Mouse (Mus musculus) kidney, adult 18-20 months (tissue): Measurements from ENCODE around the gene Rasgrp2.

Experiments used
- DNase-seq: peaks from one replicate; pipeline ENCODE4 v3.0.0; 2021

Rasgrp2 gene

DNA sequence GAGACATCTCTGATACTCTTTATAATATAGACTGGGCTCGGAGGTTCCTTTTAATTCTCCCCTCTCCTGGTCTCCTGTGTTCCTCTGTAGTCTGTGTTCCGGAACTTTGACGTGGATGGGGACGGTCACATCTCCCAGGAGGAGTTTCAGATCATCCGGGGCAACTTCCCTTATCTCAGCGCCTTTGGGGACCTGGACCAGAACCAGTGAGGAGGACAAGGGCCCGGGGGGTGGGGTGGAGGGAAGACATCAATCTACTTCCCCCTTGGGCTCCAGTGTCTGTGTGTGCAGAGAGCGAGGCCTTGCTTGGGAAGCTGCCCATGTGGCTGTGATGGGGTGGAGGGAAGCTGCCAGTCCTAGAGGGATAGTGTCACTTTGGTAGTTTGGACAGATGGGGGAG lies 9.6 kb downstream of the Rasgrp2 start:
- DNase-seq: no peak

DNA sequence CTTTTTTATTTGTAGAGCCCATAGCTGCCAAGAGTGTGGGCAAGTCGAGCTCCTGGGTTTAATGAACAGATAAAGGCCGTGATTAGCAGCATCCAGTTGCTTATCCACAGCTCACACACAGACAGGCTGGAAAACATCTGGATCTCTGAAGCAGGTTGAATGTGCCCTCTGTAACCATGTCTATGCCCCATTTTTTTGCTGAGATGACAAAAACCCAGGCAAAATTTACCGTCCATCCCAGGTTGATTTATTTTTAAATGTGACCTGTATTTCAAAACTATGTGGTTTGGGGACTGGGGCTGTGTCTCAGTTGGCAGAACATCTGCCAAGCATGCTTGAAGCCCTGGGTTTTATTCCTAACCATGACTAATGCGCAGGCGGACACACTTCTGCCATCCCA lies 10.0 kb downstream of the Rasgrp2 start:
- DNase-seq: no peak

DNA sequence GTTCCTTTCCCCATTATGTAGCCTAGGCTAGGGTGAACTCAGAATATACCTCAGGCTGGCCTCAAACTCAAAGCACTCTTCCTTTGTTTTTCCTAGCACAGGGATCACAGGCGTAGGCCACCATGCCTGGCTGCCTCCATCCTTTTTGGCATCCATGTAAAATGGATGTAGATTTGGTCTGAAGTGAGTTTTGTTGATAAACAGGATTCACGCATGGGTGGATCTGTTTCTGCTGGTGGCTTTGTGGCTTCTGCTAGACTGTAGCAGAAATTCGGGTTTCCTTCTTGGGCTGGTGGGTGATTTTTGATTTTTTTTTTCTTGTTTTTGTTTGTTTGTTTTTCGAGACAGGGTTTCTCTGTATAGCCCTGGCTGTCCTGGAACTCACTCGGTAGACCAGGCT lies 10.8 kb downstream of the Rasgrp2 start:
- no peak for DNase-seq

DNA sequence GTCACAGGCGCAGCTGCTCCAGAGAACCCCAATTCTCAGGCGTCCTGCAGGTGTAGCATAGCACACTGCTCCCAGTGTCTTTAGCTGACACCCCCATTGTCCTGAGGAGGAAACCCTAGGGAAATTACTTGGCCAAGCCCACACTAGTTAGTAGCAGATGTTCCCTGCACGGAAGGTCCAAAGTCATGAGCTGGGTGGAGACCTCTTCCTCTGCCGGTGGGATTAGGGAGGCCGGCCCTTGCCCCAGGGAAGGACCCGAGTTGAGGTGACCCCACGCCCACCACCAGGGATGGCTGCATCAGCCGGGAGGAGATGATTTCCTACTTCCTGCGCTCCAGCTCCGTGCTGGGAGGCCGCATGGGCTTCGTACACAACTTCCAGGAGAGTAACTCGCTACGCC lies 13.7 kb downstream of the Rasgrp2 start:
- no peak for DNase-seq

DNA sequence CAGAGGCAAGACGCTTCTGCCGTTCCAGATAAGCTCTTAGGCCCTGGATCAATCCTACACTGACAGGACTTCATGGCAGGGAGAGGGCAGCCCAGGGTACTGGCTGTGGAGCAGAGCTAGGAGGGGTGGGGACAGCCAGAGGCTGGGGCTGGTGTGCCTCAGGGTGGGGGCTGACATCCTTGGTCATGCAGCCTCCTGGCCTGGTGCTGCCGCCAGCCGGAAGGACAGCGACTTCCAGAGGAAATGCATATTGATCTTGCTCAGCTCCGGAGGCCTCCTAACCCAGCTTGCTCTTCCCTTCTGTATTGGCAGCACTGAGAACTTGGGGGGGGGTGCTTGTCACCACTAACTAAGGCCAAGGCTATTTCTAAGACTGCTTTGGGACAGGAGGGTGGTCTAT lies 16.3 kb downstream of the Rasgrp2 start:
- peak; percentile 21 for DNase-seq

DNA sequence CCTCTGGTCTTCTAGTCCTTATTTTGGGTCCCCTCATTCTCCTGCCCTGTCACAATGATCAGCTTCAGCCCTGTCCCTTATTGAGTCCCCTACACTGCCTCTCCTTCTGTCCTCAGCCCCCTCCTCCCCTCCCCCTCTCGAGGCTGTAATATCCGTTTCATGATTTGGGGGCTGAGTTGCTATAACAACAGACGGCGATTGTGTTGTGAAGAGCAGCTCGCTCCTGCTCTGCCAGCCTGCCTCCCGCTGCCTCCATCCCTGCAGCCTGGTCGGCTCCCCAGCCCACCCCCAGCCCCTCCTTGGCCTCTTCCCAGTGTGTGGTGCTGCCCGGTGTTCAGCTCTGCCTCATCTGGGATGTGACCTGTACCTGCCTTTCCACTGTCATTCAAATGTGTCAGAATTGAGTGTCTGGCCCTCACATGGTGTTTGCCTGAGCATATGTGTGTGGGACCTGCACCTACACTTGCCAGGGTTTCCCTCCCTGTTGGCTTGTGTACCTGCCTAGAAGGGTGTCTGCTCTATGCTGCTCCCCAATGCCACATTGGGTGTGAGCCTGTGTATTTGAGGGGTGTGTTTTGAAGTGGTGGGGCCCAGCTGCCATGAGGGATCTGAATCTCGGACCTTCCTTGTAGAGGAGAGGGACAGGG lies 17.1 kb downstream of the Rasgrp2 start:
- DNase-seq: no peak

DNA sequence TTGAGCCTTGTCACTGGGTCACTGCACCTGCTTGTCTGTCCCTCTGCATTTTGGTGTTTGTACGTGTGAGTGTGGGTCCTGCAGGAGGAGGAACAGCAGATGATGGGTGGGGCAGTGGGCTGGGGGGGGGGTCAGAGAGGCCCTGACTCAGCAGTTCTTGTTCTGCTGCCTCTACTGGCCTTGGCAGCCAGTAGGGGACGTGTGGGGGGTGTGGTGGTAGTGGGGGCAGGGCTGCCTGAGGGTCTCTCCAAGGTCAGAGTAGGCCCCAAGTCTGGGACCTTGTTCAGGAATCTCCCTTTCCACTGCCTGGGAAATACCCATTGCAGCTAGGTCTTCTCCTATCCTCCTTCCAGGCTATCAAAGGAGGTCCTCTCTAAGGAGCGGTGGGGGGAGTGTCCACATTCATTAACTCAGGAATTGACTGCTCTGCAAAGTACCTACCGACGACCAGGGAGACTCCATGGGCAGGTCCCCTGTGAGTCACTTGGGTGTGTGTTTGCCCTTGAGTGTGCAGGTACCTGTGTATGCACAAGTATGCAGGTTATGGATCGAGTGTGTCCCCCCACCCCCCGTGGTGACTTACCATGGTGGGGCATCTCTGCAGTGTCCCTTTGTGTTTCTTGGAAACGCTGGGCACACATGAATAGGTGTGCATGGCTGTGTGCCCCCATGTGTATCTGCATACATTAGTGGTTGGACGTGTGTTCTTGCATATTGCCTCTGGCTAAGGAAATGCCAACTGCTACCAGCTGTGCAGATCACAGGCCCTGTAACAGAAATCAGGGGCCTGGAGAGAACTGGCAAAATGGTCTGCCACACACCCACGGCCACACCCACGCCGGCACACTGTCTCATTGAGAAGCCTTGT lies 18.0 kb downstream of the Rasgrp2 start:
- no peak for DNase-seq

DNA sequence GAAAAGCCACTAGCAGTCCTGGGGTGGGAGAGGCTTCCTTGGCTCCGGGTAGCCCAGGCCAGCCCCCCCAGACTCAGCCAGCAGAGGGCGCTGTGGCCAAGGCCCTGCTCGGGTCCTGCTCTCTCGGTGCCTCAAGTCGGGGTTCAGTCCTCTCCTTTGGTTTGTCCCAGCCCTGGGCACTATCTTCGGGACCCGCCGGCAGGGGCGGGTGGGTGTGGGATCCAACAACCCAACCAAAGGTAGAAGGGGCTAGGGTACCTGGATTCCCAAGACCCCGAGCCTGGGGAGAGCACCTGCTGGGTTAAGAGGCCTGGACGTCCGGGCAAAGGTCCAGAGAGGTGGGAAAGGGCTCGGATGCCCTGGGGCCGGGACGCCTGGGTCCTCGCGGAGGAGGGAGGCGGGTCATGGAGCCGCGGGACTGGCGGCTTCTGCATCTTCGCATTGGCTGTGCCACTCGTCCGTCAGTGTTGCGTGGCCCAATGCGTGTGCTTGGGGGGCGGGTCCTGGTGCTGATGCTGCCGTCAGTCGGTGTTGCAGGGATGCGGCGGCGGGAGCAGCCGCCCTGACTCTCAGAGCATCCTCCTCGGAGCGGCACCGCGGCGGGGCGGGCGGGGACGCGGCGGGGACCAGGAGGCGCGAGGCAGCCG lies 19.2 kb downstream of the Rasgrp2 start, which contains the start of gene Nrxn2:
Gene Nrxn2 (plus strand): TSS at position 499 of the 647 bp plus-strand sequence.
- DNase-seq: peak; percentile 80

DNA sequence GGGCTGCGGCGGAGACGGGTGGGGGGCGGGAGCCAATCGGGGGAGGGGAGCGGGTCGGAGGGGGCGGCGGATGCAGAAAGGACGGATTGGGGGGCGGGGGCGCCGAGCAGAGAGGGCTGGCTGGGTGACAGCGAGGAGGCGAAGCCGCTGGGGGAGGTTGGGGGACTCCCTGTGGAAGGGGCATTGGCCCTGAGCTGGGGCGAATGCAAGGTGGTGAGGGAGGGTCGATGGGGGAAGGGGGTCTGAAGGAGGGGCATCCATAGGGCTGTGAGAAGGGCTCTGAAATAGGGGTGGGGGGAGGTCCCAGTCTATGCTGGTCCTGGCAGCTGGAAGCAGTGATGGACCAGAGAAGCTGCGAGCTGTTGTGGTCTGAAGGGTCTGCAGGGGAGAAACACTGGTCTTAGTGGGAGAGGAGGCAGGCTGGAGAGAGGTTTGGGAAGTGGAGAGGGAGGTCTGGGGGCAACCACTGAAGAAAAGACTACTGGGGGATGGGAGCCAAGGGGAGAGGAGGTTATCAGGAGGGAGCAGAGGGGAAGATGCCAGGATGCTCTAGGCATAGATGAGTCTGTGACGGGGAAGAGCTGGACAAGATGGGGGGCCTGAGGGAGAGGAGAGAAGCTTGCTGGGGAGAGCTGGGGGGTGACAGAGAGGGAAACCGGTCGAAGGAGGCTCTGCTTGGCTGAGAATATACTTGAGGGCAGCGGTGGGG lies 20.0 kb downstream of the Rasgrp2 start:
- no peak for DNase-seq

DNA sequence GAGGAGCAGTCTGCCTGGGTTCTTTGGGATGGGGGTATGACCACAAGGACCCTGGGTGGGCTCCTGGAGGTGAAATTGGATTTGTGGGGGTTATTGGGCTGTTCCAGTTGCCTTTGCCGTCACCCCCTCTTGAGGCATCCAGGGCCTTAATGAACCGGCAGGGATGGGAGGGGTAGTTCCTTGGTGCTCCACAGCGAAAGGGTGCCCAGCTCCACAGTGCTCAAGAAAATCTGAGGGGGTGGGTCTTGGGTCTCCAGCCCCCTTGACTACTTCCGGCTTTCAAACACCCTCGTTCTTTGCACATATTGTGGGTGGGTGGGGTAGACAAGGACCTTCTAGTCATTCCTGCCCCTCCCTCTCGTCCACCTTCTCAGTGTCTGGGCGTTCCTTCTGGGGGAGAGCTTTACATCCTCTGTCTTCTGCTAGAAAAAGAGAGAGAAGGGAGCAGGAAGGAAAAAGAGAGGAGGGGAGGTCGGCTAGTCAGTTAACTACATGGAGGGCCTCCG lies 20.7 kb downstream of the Rasgrp2 start:
- DNase-seq: no peak

DNA sequence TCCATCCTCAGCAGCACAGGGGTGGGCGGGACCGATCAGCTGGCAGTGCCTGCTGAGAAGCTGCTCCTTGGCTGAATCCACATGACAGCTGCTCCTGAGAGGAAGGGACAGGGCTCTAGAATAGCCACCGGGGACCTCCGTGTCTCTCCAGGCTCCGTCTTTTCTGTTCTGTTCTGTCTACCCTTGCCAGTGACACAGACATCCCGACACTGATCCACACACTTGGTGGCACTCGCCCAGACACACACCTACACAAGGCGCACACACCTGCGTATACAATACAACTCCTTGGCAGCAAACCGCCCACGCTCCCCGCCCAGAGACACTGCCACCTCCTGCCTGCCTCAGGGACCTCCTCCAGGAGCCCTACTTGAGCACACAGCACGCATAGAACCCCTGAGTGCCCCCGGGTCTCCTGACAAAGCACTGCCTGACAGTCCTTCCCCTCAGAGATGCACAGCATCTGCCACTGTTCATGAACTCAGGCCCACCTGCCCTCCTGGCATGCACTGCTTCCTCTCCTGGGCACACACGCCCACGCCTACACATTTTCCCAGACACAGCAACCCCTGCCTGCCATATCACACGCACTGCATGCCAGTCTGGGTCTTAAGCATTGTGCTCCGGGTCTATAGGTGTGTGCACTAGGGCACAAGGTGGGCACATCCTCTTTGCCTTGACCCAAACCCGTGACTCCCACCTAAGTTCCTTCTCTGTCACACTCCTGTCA lies 21.5 kb downstream of the Rasgrp2 start:
- no peak for DNase-seq

DNA sequence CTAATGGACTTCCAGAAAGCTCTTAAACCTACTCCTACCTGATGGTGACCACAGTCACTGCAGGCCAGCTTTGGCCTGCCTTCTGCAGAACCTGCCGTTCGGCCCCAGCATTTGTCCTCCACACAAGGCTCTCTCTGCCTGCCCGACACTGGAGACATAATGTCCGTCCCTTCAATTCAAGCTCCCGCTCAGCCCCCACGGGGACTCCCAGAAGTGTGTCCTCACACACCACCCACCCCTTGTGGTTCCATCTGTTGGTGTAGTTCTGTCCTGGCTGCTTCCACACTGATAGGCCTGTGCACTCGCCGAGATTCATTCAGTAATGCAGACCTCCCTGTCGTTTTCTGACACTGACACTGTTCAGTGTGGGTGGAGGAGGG lies 22.1 kb downstream of the Rasgrp2 start:
- DNase-seq: no peak

DNA sequence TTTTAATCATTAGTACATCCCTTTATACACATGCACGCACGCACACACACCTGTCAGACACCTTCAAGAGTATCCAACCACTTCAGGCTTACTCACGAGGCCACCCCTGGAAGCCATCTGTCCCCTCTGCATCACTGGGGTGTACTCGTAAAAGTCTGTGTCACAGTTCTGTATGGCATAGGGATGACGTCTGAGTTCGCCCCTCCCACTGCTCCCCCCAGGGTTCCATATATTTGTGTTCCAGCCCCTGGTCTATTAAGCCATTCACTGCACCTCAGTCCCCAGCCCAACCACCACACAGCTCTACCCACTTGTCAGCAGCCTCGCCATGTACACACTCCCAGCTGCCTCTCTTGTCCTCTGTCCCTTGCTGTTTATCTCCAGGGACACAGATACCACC lies 22.9 kb downstream of the Rasgrp2 start:
- no peak for DNase-seq

DNA sequence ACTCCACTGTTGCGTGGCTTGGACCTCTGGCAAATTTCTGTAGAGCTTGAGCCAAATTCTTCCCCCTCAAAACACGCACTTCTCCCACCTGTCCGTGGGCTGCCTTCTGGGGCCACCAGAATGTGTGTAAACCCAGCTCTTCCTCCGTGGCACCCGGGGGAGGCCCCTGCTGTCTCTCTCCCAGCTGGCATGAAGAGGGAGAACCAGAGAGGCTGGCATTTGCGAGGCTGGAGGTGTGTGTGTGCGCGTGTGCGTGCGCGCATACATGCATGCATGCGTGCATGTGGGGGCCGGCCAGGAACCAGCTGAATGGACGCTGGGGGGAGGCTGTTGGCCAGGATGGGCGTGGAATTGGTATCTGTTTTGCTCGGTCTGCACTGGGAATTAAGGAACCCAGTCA lies 24.1 kb downstream of the Rasgrp2 start:
- no peak for DNase-seq

DNA sequence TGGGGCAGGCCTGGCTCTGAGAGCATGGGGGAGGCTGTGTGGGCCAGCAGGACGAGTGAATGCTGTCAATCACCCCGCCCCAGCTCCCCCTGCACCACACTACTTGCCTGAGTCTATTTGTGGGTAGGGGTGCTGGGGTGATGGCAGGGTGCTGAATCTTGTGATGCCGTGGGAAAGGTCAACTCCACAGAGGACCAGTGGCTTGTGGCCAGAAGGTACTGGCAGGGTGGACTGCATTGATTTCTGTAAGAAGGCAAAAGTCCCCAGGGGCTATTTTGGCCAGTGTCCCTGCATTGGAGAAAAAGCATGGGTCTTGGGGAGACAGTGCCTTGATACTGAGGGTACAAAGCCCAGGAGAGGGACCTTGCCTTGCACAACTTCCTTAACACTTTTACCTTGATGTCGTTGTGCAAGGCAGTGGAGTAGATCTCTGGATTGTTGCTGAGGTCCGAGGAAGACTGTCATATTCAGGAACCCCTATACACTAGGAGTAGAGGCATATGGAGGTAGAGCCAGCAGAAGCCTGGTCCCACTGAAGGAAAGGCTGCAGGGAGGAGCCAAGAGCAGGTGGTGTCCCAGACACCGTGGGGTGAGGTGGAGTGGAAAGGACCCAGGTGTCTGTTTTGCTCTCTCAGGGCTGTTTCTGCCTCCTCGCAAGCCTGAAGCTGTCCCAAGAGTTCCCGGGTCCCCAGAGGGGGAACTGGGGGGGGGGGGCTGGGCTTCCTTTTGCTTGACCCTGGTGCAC lies 25.2 kb downstream of the Rasgrp2 start:
- DNase-seq: no peak

DNA sequence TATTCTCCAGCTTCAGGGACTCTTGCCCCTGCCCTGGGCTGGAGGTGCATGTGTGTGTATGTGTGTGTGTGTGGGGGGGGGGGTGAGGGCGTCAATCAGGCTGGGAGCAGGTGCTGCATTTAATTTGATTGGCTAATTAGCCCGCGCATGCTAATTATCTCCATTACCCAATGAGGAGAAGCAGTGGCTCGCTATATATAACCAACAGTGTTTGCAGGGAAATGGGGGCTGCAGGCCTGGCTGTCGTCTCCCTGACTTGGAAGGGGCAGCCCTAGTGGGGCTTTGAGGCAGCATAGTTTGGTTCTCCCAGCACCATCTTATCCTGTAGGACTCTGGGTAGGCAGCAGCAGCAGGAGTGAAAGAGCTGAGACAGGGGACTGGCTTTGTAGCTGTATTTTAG lies 26.5 kb downstream of the Rasgrp2 start:
- DNase-seq: no peak

DNA sequence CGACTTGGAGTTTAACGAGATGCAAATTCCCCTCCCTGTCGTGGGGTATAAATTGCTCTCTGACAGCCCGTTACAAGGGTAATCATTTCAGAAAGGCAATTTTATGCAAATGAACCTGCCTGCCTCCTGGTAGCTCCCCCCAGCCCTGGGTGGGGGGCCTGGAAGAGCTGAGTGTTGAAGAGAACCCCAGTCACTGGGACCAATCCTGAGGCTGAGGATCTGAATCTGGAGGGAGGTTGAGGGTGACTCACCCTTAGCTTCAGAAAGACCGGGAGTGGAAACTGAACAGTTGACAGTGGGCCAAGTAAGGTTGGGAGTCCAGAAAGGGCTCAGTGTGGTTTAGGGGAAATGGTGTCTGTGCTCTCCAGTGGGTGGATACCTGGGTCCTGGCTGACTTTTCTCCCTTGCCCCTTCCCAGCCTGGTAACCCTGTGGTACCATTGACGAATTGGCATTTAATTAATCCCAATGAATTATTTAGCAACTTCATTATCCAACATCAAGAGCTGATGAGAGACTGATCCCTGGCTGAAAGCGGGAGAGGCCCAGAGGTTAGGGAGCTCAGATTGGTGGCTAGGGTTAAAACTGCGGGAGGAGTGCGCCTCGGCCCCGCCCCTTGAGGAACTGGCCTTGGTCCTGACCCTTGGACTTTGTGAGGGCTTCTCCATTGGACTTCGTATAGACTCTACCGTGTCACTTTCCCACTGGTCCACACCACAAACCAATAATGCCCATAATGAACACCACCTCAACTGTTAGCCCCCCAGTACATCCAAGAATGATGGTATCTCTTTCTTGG lies 27.8 kb downstream of the Rasgrp2 start:
- peak; percentile 56 for DNase-seq

DNA sequence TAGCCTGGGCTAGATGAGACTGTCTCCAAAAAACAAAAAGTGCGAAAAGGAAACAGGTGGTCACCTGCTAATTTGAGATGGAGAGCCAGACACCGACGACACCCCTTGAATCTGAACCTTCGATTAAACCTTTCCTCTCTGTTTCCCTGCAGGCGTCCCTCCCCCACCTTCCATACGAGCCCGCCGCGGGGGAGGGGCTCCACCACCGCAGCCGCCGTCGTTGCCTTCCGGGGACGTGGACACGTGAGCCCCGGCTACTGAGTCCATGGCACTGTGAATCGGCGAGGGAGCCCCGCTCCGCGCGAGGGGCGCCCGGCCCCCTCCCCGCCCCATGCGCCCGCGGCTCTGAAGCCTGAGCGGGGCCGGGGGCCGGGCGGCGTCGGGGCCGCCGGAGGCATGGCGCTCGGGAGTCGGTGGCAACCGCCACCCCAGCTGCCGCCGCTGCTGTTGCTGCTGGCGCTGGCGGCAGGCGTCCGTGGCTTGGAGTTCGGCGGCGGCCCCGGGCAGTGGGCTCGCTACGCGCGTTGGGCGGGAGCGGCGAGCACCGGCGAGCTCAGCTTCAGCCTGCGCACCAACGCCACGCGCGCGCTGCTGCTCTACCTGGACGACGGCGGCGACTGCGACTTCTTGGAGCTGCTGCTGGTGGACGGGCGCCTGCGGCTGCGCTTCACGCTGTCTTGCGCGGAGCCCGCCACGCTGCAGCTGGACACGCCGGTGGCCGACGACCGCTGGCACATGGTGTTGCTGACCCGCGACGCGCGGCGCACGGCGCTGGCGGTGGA lies 28.7 kb downstream of the Rasgrp2 start:
- DNase-seq: peak; percentile 27

DNA sequence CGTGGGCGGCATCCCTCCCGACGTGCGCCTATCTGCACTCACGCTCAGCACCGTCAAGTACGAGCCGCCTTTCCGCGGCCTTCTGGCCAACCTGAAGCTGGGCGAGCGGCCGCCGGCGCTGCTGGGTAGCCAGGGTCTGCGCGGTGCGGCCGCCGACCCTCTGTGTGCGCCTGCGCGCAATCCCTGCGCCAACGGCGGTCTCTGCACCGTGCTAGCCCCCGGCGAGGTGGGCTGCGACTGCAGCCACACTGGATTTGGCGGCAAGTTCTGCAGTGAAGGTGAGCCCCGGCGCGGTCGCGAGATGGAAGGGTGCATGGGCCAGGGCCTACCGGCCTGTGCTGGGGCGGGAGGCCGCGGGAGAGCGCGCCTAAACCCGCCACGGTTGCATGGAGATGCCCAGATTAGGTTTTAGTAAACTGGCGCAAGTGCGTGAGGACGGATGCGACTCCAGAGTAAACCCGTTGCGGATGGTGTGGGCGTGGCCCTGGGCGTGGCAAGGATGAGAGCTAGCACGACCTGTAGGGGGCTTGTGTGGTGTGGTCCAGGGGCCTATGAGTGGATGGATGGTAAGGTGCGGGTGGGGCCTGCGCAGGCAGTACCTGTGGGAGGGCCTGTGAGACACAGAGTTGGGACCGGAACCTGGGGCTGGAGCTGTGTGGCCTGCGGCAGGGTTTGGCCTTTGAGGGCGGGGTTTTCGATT lies 29.5 kb downstream of the Rasgrp2 start:
- DNase-seq: no peak
